In the genomic region with DNA sequence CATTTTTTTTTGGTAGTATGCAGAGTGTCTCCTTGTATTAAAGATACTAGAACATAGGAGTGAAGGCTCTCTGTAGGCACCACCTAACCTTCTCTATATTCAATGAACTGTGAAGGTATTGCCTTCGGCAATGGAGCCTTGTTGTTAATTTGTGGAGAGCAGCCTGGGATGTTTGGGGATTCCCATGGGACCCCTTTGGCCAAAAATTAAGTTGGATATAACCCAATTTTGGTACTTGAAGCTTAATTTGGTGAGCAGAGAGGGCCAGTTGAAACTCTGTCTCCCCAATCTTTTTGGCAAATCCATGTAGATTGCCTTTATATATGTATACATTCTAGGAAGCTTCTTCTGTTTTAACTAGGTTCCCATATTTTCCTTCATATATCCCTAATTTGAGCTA, we compare ENCODE assay signal across 24 mouse cellular contexts. TPM values are rescaled to one million over a fixed set of nuclear protein-coding genes. Genes with fewer than 3 reads are reported as not detected.
DNase-seq lines count a peak whose midpoint lies in the region; TF ChIP-seq lines count a peak whose summit lies in the region.
"Had no signal": no experiment of that assay in that cellular context is flagged by ENCODE, and none has a peak within 500 bp of the region (broad histone marks: within the 10 kb centered on the region; RNA-seq: fewer than 3 reads in every experiment).

No protein-coding gene starts in this region.

- peak; percentile 9 for DNase-seq in cerebellum, adult 8-10 months
- DNase-seq in cerebellum, adult 18-20 months = no peak
- DNase-seq in gastrocnemius, adult 2 months = no peak
- no peak for DNase-seq in gastrocnemius, postnatal 4 days (ENCODE audit: low spot score in 2 of 2)
- peak; percentile 7 for DNase-seq in kidney, adult 9 months
- no peak for DNase-seq in kidney, postnatal 4 days
- DNase-seq: adrenal gland, adult 2 months; adrenal gland, postnatal 36 days; cerebellum, adult 11 months; embryo, embryonic 11 days; gastrocnemius, postnatal 10 days; gastrocnemius, postnatal 36 days; heart, postnatal 10 days; kidney, adult 11 months; kidney, adult 8-10 months had no signal

- TF ChIP-seq CTCF in gastrocnemius, adult 2 months (IDR thresholded peaks at IDR 0.05) = 0 out of 2 replicates have a peak, but pooled peaks have one; percentile 11

- H3K4me3 ChIP-seq in gastrocnemius, adult 2 months = no peak overlapping the region
- H3K4me3 ChIP-seq: embryonic facial prominence, embryonic 10.5 days; embryonic facial prominence, embryonic 13.5 days; erythroblast, embryonic 14.5 days; forebrain, embryonic 12.5 days; forebrain, embryonic 15.5 days; heart, embryonic 15.5 days; hindbrain, embryonic 10.5 days; hindbrain, embryonic 13.5 days; intestine, embryonic 15.5 days had no signal

- H3K27ac ChIP-seq in gastrocnemius, adult 2 months = no peak overlapping the region
- H3K27ac ChIP-seq: embryonic facial prominence, embryonic 10.5 days; embryonic facial prominence, embryonic 13.5 days; forebrain, embryonic 12.5 days; forebrain, embryonic 15.5 days; heart, embryonic 15.5 days; hindbrain, embryonic 10.5 days; hindbrain, embryonic 13.5 days; intestine, embryonic 15.5 days had no signal

- intact Hi-C loops in gastrocnemius, adult 2 months (cut with DNase I) = no loop called here

RNA-seq across cellular contexts. Expression of gene Gm21887, which starts 40.1 kb away (rescaled TPM):
- total RNA-seq in gastrocnemius, adult 2 months (2021) = 10 to 100 TPM; 25.3 to 29.1 TPM
- total RNA-seq in gastrocnemius, postnatal 4 days (2021) = 100 to 1,000 TPM in 1 of 2 experiments, 10 to 100 TPM in 1; 93.0 to 116 TPM

Comparison
In these comparisons a context has a peak if more than half of its experiments do, and no peak if none do; other contexts are left out.
1. DNase-seq: peak in cerebellum, adult 8-10 months (single experiment) and kidney, adult 9 months (single experiment); none in cerebellum, adult 18-20 months (0 of 2), gastrocnemius, adult 2 months (single experiment), gastrocnemius, postnatal 4 days (0 of 2) and kidney, postnatal 4 days (0 of 2).